18 mouse cellular contexts compared by ENCODE assay signal in the genomic region with DNA sequence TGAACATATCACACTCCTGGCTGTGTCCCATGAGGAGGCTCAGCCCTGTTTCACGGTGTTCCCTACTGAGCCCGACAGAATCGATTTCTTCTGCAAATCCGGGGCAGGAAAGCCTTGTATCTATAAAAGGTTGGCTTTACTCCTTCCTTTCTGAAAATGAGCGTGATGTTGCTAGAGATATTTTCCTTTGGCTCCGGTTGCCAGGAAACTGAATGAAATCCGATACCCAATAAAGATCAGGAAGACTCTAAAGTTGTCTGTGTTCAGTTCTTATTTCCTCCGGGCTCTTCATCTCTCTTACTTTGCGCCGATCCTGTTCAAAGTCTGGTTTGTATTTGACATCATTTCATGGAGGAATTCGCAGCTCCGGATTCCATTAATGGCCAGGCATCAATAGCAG. TPM values are rescaled to one million over a fixed set of nuclear protein-coding genes. Genes with fewer than 3 reads are reported as not detected.
A peak's percentile ranks its signal among the peaks of the same experiment; 100 is the strongest.
DNase-seq lines count a peak whose midpoint lies in the region; ATAC-seq and TF ChIP-seq lines count a peak whose summit lies in the region.
"Had no signal": no experiment of that assay in that cellular context is flagged by ENCODE, and none has a peak within 500 bp of the region (broad histone marks: within the 10 kb centered on the region; RNA-seq: fewer than 3 reads in every experiment).

No protein-coding gene starts in this region.

- no peaks in the 10 kb centered on the region for H3K36me3 ChIP-seq in heart, embryonic 11.5 days (ENCODE audit: control insufficient read depth, insufficient read depth, low read length)
- no peaks in the 10 kb centered on the region for H3K36me3 ChIP-seq in midbrain, embryonic 14.5 days (ENCODE audit: control insufficient read depth, insufficient read depth, low read length)
- H3K36me3 ChIP-seq in midbrain, embryonic 15.5 days (replicated peaks) = no peaks in the 10 kb centered on the region
- H3K36me3 ChIP-seq in embryonic facial prominence, embryonic 12.5 days = no peaks in the 10 kb centered on the region
- no peaks in the 10 kb centered on the region for H3K36me3 ChIP-seq in myocyte (ENCODE audit: control insufficient read depth, insufficient read depth)
- H3K36me3 ChIP-seq in heart, embryonic 12.5 days = no peaks in the 10 kb centered on the region
- H3K36me3 ChIP-seq: forebrain, embryonic 12.5 days; neural tube, embryonic 15.5 days had no signal

- no peak overlapping the region for H3K9ac ChIP-seq in heart, embryonic 11.5 days (ENCODE audit: low read depth, low read length)
- no peak overlapping the region for H3K9ac ChIP-seq in midbrain, embryonic 14.5 days (replicated peaks; ENCODE audit: low read length)
- H3K9ac ChIP-seq in midbrain, embryonic 15.5 days = no peak overlapping the region
- no peak overlapping the region for H3K9ac ChIP-seq in embryonic facial prominence, embryonic 12.5 days
- no peak overlapping the region for H3K9ac ChIP-seq in heart, embryonic 12.5 days
- H3K9ac ChIP-seq: forebrain, embryonic 12.5 days; hindbrain, embryonic 14.5 days; neural tube, embryonic 15.5 days had no signal

- no peak for TF ChIP-seq POLR2A in myocyte (IDR thresholded peaks at IDR 0.05; ENCODE audit: insufficient read length, low read depth)

- H3ac ChIP-seq in myocyte (ENCODE audit: control insufficient read depth, insufficient read length) = no peak overlapping the region

- H3K4me3 ChIP-seq in heart, embryonic 11.5 days (ENCODE audit: low read depth, low read length) = no peak overlapping the region
- no peak overlapping the region for H3K4me3 ChIP-seq in midbrain, embryonic 14.5 days (replicated peaks; ENCODE audit: low read depth, low read length)
- no peak overlapping the region for H3K4me3 ChIP-seq in midbrain, embryonic 15.5 days
- no peak overlapping the region for H3K4me3 ChIP-seq in embryonic facial prominence, embryonic 12.5 days
- H3K4me3 ChIP-seq in myocyte = no peak overlapping the region
- H3K4me3 ChIP-seq in heart, embryonic 12.5 days = no peak overlapping the region
- H3K4me3 ChIP-seq: forebrain, embryonic 12.5 days; layer of hippocampus, adult 2 months; neural tube, embryonic 15.5 days had no signal

- no peaks in the 10 kb centered on the region; the same call in 1 of the 2 replicates for H3K4me1 ChIP-seq in heart, embryonic 11.5 days (ENCODE audit: control insufficient read depth, insufficient read depth, low read length)
- H3K4me1 ChIP-seq in midbrain, embryonic 14.5 days (ENCODE audit: control insufficient read depth, insufficient read depth, low read length) = no peaks in the 10 kb centered on the region
- no peaks in the 10 kb centered on the region for H3K4me1 ChIP-seq in midbrain, embryonic 15.5 days
- H3K4me1 ChIP-seq in embryonic facial prominence, embryonic 12.5 days = peaks cover 20% of the 10 kb centered on the region
- H3K4me1 ChIP-seq in heart, embryonic 12.5 days (replicated peaks) = peaks cover 4% of the 10 kb centered on the region; the same call in 1 of the 2 replicates

- WGBS in heart, embryonic 11.5 days (ENCODE audit: insufficient replicate concordance) = 67% methylated on average over 12 of the region's 12 CpGs
- 54% methylated on average over 12 of the region's 12 CpGs for WGBS in midbrain, embryonic 14.5 days
- WGBS in midbrain, embryonic 15.5 days = 57% methylated on average over 12 of the region's 12 CpGs
- WGBS in embryonic facial prominence, embryonic 12.5 days = 32% methylated on average over 12 of the region's 12 CpGs
- 70% methylated on average over 12 of the region's 12 CpGs for WGBS in heart, embryonic 12.5 days

- H3K9me3 ChIP-seq in heart, embryonic 11.5 days (replicated peaks; ENCODE audit: control insufficient read depth, low read length) = no peaks in the 10 kb centered on the region
- H3K9me3 ChIP-seq in midbrain, embryonic 14.5 days (ENCODE audit: control insufficient read depth, low read length) = no peaks in the 10 kb centered on the region
- H3K9me3 ChIP-seq in midbrain, embryonic 15.5 days = no peaks in the 10 kb centered on the region
- H3K9me3 ChIP-seq in embryonic facial prominence, embryonic 12.5 days = no peaks in the 10 kb centered on the region
- no peaks in the 10 kb centered on the region for H3K9me3 ChIP-seq in heart, embryonic 12.5 days (replicated peaks)
- H3K9me3 ChIP-seq: forebrain, embryonic 12.5 days; neural tube, embryonic 15.5 days had no signal

- no peak overlapping the region for H3K4me2 ChIP-seq in heart, embryonic 11.5 days
- H3K4me2 ChIP-seq in midbrain, embryonic 14.5 days (ENCODE audit: low read length) = no peak overlapping the region
- no peak overlapping the region for H3K4me2 ChIP-seq in midbrain, embryonic 15.5 days
- peak overlapping the region; percentile 18; the same call in 1 of the 2 replicates for H3K4me2 ChIP-seq in embryonic facial prominence, embryonic 12.5 days (replicated peaks)
- H3K4me2 ChIP-seq in myocyte (ENCODE audit: low read depth) = peak overlapping the region; percentile 24
- H3K4me2 ChIP-seq in heart, embryonic 12.5 days = no peak overlapping the region
- H3K4me2 ChIP-seq: forebrain, embryonic 12.5 days; hindbrain, embryonic 14.5 days; neural tube, embryonic 15.5 days had no signal

- no peaks in the 10 kb centered on the region for H3K79me2 ChIP-seq in myocyte (ENCODE audit: control insufficient read depth, insufficient read depth)

- peaks cover 41% of the 10 kb centered on the region for H3K27me3 ChIP-seq in heart, embryonic 11.5 days (ENCODE audit: control insufficient read depth, insufficient read depth, low read length)
- H3K27me3 ChIP-seq in midbrain, embryonic 14.5 days (ENCODE audit: control insufficient read depth, insufficient read depth, low read length) = no peaks in the 10 kb centered on the region
- H3K27me3 ChIP-seq in midbrain, embryonic 15.5 days (replicated peaks) = no peaks in the 10 kb centered on the region
- H3K27me3 ChIP-seq in embryonic facial prominence, embryonic 12.5 days = no peaks in the 10 kb centered on the region
- H3K27me3 ChIP-seq in myocyte (ENCODE audit: control insufficient read depth, insufficient read depth, insufficient read length) = no peaks in the 10 kb centered on the region
- peaks cover 59% of the 10 kb centered on the region for H3K27me3 ChIP-seq in heart, embryonic 12.5 days (replicated peaks)
- H3K27me3 ChIP-seq: forebrain, embryonic 12.5 days; neural tube, embryonic 15.5 days had no signal

- peak; percentile 67 for DNase-seq in heart, adult 11 months
- DNase-seq in midbrain, embryonic 14.5 days = peak; percentile 35
- DNase-seq in cerebellum, adult 11-12 months = no peak
- DNase-seq: gastrocnemius, postnatal 36 days; kidney, adult 9 months; lung, postnatal 4 days; thymus, adult 18-20 months had no signal

- no peak for ATAC-seq in heart, embryonic 11.5 days (replicated peaks; ENCODE audit: insufficient number of reproducible peaks, low FRiP score, low TSS enrichment)
- no peak for ATAC-seq in midbrain, embryonic 14.5 days (ENCODE audit: low FRiP score, low TSS enrichment)
- ATAC-seq in midbrain, embryonic 15.5 days (replicated peaks) = no peak
- ATAC-seq in embryonic facial prominence, embryonic 12.5 days (ENCODE audit: insufficient number of reproducible peaks, insufficient read depth, low FRiP score, low TSS enrichment) = no peak
- no peak for ATAC-seq in heart, embryonic 12.5 days (ENCODE audit: insufficient number of reproducible peaks, low FRiP score)
- ATAC-seq: activated CD4-positive, CD25-positive, alpha-beta regulatory T cell, adult 4 months; CD4-positive, CD25-positive, alpha-beta regulatory T cell, adult 4 months had no signal

- H3K27ac ChIP-seq in heart, embryonic 11.5 days (ENCODE audit: low read depth, low read length) = no peak overlapping the region
- no peak overlapping the region for H3K27ac ChIP-seq in midbrain, embryonic 14.5 days (replicated peaks; ENCODE audit: low read depth, low read length)
- no peak overlapping the region for H3K27ac ChIP-seq in midbrain, embryonic 15.5 days
- H3K27ac ChIP-seq in embryonic facial prominence, embryonic 12.5 days = no peak overlapping the region; the same call in 1 of the 2 replicates
- H3K27ac ChIP-seq in heart, embryonic 12.5 days (ENCODE audit: poor library complexity, severe bottlenecking) = no peak overlapping the region
- H3K27ac ChIP-seq: forebrain, embryonic 12.5 days; hindbrain, embryonic 14.5 days; layer of hippocampus, adult 2 months; neural tube, embryonic 15.5 days had no signal

TF ChIP-seq in myocyte, 11 proteins besides CTCF, POLR2A, EP300 and RAD21:
- TF ChIP-seq MAX (IDR thresholded peaks at IDR 0.05; ENCODE audit: low read depth) (no peak), USF1 (IDR thresholded peaks at IDR 0.05; ENCODE audit: low read depth) (no peak), POLR2AphosphoS2 (IDR thresholded peaks at IDR 0.05; ENCODE audit: insufficient read length, low read depth) (no peak), CEBPB (IDR thresholded peaks at IDR 0.05; ENCODE audit: insufficient read depth, poor library complexity, severe bottlenecking) (no peak), E2F4 (IDR thresholded peaks at IDR 0.05; ENCODE audit: insufficient read depth) (no peak), TCF3 (IDR thresholded peaks at IDR 0.05; ENCODE audit: insufficient read length, low read depth) (no peak), TCF12 (IDR thresholded peaks at IDR 0.05; ENCODE audit: insufficient read depth, poor library complexity, severe bottlenecking) (no peak), SRF (IDR thresholded peaks at IDR 0.05; ENCODE audit: control insufficient read depth, insufficient read length, low read depth) (no peak), REST (IDR thresholded peaks at IDR 0.05; ENCODE audit: insufficient read depth, insufficient read length) (no peak), MYOG (IDR thresholded peaks at IDR 0.05; ENCODE audit: control insufficient read depth in 1 of 3, insufficient read depth in 1 of 3, insufficient read length in 2 of 3, low read depth in 2 of 3) (no peak), MYOD1 (IDR thresholded peaks at IDR 0.05; ENCODE audit: control insufficient read depth in 1 of 3, insufficient read length in 2 of 3, low read depth in 2 of 3) (no peak)

RNA-seq across cellular contexts. Expression of a gene that starts 36.7 kb away (rescaled TPM):
- polyA plus RNA-seq in heart, embryonic 11.5 days (2014; fragmentation: Nextera tagmentation; extraction: Ambion mirVana) = 0.56 and 0.70 TPM in 2 replicates
- polyA plus RNA-seq in midbrain, embryonic 14.5 days (2014; fragmentation: Nextera tagmentation; extraction: Ambion mirVana) = 10.9 and 11.5 TPM in 2 replicates
- polyA plus RNA-seq in midbrain, embryonic 15.5 days (2015; fragmentation: Nextera tagmentation; extraction: Ambion mirVana) = 11.8 and 15.8 TPM in 2 replicates
- 1.8 and 2.0 TPM in 2 replicates for polyA plus RNA-seq in embryonic facial prominence, embryonic 12.5 days (2016; fragmentation: Nextera tagmentation; extraction: Ambion mirVana)
- 0.05 TPM for polyA plus RNA-seq in myocyte (2012; fragmentation: generic; extraction: Trizol)
- polyA plus RNA-seq in heart, embryonic 12.5 days (2016; fragmentation: Nextera tagmentation; extraction: Ambion mirVana) = 0.92 and 1.0 TPM in 2 replicates

Comparison
In these comparisons a context has a peak if more than half of its experiments do, and no peak if none do; other contexts are left out.
1. H3K4me2 ChIP-seq: peak in embryonic facial prominence, embryonic 12.5 days (single experiment) and myocyte (single experiment); none in heart, embryonic 11.5 days (single experiment), midbrain, embryonic 14.5 days (single experiment), midbrain, embryonic 15.5 days (single experiment) and heart, embryonic 12.5 days (single experiment).